Mouse (Mus musculus) frontal cortex, adult 2 months (tissue): Measurements from ENCODE around the gene Dupd1. TPM values are rescaled to one million over a fixed set of nuclear protein-coding genes. Genes with fewer than 3 reads are reported as not detected.
"Not testable (repeated sequence)": the region's sequence is repeated elsewhere in the genome, so short reads cannot be mapped to it uniquely, and the experiment has no call there.

Experiments
- DNase-seq, 2 experiments: peaks; one replicate each; pipeline ENCODE4 v3.0.0; 2022; ENCODE audit warnings: low spot score in 1 of 2; ENCODE audit errors: extremely low spot score in 1 of 2
- polyA plus RNA-seq: library from polyadenylated mRNA; depleted of rRNA; stranded (reverse); fragments of >200 nt; gene quantifications from 2 replicates; pipeline ENCODE4 v1.2.3, GENCODE M21; 2012; rRNA removed

Dupd1 gene
- polyA plus RNA-seq, 1 experiment: 0.38 TPM

DNA sequence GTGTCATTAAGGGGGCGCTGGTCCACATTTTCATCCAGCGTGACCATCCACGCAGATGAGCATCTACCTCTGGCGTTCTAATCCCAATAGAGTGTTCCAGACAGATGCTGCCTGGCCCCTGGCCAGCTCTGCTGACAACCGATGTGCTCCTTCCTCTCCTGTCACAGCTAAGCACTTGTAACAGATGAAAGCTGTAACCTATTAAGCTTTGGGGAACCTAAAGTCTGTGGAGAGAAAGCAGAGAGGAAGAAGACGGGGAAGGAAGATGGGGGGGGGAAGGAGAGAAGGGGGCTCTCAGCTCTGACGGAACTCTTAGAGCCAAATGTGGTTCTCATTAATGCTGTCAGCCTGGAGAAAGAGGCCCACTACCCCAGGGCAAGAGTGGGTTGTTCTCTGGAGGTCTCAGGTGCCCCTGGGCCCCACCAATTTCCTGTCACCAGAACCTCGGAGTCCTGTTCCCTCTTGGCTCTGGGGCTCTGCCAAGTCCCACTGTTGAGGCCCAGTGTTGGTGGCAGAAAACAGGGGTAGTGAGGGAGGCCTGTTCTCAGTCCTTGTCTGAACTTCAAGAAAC, 34.7 kb downstream of the Dupd1 start:
- no peak for DNase-seq

DNA sequence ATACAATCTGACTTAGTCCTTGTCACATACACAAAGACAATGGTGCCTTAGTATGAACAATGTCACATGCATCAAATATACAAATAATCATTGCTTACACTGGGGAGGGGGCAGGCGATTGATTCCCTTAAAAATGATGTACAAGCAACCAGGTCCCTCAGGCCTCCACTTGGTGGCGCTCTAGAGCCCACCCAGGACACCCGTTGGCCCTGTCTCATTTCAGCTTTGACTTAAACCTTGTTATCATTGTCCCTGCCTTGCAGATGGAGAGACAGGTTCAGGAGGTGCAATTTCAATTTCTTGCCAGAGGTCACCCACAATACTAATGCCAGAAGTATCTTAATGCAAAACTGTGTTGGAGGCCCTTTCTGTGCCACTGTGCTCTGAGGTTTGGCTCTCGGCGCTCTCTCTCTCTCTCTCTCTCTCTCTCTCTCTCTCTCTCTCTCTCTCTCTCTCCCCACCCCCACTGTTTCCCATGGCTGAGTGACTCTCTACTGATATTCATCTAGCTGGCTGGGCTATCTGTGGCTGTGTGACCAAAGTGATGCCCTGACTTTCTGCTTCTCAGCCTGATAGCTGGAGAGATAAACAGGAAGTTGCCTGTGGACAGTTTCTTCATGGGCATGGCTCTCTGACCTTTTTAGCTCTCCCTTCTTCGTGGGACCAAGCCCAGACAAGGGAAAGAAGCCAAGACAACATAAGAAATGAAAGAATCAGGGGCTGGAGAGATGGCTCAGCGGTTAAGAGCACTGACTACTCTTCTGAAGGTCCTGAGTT, 35.7 kb downstream of the Dupd1 start:
- peak in 1 of 2 experiments; percentile 75 for DNase-seq

- DNase-seq: no peak
Measured at GRCm38 (mm10) chr14:21676223-21676622, 38.2 kb downstream of the Dupd1 start.

GRCm38 (mm10) chr14:21674471-21674870, 39.9 kb downstream of the Dupd1 start:
- DNase-seq: no peak

DNA sequence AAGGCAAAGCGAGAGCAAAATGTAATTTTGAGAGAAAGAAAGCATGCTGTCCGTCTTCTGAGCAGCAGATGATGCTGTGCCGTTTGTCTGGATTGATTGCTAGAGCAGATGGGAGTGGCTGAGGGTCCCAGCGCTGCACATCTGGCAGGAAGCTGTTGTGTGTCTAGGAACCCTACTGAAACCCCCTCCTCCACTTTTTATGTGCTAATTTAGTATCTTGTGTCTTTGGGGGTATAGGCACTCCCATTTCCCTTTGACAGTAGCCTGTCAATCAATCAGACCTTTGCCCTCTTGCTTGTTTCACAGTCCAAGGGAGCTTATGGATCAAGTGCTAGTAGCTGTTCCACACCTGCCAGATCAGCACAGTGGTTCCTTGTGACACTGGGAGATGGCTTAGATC, 41.3 kb downstream of the Dupd1 start:
- no peak for DNase-seq

GRCm38 (mm10) chr14:21670422-21671006, 43.9 kb downstream of the Dupd1 start:
- not testable (repeated sequence) for DNase-seq

DNA sequence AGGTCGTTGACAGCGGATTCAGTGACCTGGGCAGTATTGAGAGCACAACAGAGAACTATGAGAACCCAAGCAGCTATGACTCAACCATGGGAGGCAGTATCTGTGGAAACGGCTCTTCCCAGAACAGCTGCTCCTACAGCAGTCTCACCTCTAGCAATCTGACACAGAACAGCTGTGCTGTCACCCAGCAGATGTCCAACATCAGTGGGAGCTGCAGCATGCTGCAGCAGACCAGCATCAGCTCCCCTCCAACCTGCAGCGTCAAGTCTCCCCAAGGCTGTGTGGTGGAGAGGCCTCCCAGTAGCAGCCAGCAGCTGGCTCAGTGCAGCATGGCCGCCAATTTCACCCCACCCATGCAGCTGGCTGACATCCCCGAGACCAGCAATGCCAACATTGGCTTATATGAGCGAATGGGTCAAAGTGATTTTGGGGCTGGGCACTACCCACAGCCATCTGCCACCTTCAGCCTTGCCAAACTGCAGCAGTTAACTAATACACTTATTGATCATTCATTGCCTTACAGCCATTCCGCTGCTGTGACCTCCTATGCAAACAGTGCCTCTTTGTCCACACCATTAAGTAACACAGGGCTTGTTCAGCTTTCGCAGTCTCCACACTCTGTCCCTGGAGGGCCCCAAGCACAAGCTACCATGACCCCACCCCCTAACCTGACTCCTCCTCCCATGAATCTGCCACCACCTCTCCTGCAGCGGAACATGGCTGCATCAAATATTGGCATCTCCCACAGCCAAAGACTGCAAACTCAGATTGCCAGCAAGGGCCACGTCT, 44.5 kb downstream of the Dupd1 start:
- DNase-seq: no peak

DNA sequence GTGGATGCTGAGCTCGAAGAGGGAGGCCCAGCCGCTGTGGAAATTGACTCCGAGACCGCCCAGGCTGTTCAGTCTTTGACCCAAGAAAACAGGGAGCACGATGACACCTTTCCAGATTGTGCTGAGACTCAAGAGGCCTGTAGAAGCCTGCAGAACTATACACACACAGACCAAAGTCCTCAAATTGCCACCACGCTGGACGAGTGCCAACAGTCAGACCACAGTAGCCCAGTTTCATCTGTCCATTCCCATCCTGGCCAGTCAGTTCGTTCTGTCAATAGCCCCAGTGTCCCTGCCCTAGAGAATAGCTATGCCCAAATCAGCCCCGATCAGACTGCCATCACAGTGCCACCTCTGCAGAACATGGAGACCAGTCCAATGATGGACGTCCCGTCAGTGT, 45.2 kb downstream of the Dupd1 start:
- no peak for DNase-seq

GRCm38 (mm10) chr14:21662465-21663142, 51.8 kb downstream of the Dupd1 start:
- no peak for DNase-seq

DNA sequence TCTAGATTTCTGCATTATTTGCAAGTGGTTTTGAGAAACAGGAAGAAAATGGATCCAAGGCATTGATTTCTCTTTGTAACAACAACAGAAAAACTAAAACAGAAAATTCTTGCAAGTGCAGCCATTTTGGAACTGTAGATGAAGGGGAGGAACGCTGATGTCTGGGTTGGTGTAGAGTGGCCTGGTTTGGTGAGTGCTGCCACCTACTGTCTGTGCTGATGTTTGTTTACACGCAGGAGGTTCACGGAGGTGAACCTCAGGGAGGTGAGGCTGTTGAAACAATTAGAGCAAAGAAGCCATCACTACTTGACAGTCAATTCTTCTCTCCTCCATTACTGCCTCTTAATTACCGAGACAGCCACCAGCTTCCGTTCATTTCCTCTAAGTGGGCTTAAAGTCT, 54.7 kb downstream of the Dupd1 start:
- peak in 1 of 2 experiments; percentile 81 for DNase-seq

DNA sequence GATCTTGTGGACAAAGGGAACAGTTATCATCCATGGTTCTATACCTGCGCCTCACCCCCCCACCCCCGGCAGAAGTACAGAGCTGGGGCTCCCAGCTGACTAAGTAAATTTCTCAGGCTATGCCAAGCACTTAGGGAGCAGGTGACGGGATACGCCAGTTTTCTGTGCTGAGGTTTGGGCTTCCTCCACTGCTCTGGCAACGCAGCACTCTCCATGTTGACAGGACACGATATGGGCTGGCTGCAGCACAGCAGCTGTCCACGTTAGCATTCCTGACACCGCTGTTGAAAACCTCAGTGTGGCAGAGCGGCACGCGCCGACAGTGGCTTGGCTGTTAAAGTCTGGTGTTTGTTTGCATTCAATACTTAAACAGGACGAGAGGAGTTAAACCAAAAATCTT, 55.2 kb downstream of the Dupd1 start:
- DNase-seq: no peak

DNA sequence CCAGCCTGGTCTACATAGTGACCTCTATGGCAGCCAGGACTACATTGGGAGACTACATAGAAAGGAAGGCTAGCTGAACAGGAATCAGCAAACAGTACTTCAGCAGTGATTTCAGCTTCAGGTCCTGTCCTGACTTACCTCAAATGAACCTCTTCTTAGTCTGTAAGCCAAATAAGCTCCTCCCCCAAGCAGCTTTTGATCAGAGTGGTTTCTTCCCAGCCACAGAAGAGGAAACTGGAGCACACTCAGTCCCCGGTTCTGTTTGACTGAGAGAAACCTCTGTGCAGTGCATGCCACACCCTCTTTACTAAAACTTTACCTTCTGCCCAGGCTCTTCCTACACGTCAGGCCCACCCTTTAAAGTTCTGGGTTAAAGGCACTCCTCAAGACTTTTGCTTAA, 60.6 kb downstream of the Dupd1 start:
- no peak for DNase-seq

DNA sequence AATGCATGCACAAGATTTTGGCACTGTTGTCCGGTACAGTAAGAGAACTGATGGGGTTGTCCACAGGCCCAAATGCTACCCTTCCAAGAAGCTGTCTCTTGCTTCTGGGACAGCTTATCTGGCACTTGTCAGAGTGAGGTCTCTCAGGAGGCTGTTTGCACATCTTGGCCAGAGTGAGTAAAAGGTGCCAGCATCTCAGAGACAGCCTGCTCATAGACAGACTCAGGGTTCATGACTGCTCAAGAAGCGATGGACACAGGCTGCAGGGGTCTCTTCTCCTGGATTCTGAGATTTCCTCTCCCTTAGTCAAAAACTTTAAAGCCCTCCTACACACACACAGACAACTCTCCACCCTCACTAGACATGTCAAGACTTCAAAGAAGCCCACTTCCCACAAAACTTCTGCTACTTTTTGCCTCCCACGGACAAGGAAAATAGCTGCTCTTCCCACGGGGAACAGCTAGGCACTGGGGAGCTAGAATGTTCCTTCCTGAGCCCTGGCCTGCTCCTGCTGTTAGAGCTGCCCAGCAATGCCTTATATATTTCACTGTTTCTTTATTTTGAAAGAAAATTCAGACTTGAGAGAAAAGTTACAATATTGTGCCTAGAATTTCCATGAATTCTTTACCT, 73.5 kb downstream of the Dupd1 start:
- DNase-seq: peak; percentile 43 to 79

DNA sequence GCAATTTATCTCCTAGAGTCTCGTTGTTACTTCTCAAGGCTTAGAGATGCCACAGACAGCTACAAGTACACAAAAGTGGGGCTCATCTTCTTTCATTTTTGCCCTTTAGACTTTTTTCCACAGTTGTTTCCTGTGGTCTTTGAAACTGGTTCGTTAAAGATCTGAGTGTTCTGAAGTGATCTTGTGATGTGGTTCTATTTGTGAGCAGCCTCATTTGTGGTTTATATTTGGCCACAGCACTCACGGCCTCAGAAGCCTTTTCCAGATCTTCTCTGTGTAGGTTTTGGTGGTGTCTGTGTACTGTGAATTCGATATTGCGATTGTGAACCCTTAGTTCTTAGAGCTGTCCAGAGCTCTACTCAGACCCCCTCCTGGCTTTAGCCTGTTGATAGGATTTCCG, 77.8 kb downstream of the Dupd1 start:
- peak; percentile 45 to 51 for DNase-seq

- no peak for DNase-seq
Measured at GRCm38 (mm10) chr14:21631665-21632200, 82.6 kb downstream of the Dupd1 start.

Other genes starting within 250 kb of the Dupd1 start
- 41.3 and 45.9 TPM in 2 replicates for gene Kat6b, start 233.1 kb downstream of the Dupd1 start, polyA plus RNA-seq
- 34.1 and 40.5 TPM in 2 replicates for gene Samd8, start 36.0 kb upstream of the Dupd1 start, polyA plus RNA-seq
- 0.96 and 1.2 TPM in 2 replicates for gene Dusp13, start 36.6 kb upstream of the Dupd1 start, polyA plus RNA-seq
- gene Vdac2, start 110.7 kb upstream of the Dupd1 start, polyA plus RNA-seq: 203 and 215 TPM in 2 replicates
- 29.9 and 31.3 TPM in 2 replicates for gene Comtd1, start 134.4 kb upstream of the Dupd1 start, polyA plus RNA-seq